Mouse (Mus musculus): ENCODE data around the gene Klc1.

DNA sequence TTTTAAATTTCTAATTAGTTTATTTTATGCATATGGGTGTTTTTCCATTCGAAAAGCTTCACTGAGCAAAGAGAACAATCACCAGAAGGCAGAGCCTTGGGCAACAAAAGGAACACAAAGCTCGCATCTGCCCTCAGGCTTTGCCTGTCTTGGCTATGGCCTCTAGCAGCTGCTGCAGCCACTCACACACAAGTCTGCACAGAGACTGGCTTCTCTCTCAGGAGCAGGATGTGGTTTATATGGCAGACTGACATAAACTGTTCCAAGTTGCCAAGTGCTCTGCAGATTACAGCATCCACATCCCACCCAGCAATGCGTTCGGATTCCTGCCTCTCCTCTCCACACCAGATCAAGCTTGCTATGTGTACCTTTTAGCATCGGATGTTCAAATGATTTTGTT, 93.1 kb downstream of the Klc1 start:
- TF ChIP-seq CTCF (IDR thresholded peaks at IDR 0.05; ENCODE audit: insufficient read depth, low read depth, low read length): no peak
- TF ChIP-seq POLR2A (IDR thresholded peaks at IDR 0.05; ENCODE audit: insufficient read depth, low read depth, low read length): no peak
